Comparison of ENCODE assay signal across 24 mouse cellular contexts in genomic region chr17:80235477-80235876, GRCm38 (mm10). TPM values are rescaled to one million over a fixed set of nuclear protein-coding genes. Genes with fewer than 3 reads are reported as not detected.
"Had no signal": no experiment of that assay in that cellular context is flagged by ENCODE, and none has a peak within 500 bp of the region (broad histone marks: within the 10 kb centered on the region; RNA-seq: fewer than 3 reads in every experiment).

No protein-coding gene starts in this region.

- H3K27ac ChIP-seq: limb, embryonic 10.5 days; limb, embryonic 13.5 days; liver, embryonic 12.5 days; liver, embryonic 15.5 days; lung, embryonic 15.5 days had no signal

- H3K4me3 ChIP-seq: limb, embryonic 10.5 days; limb, embryonic 13.5 days; liver, embryonic 12.5 days; liver, embryonic 15.5 days; lung, embryonic 15.5 days had no signal

- H3K4me1 ChIP-seq: limb, embryonic 10.5 days; limb, embryonic 13.5 days; lung, embryonic 15.5 days had no signal

- ATAC-seq: liver, embryonic 12.5 days had no signal

- H3K9ac ChIP-seq: limb, embryonic 13.5 days; liver, embryonic 12.5 days; liver, embryonic 15.5 days; lung, embryonic 15.5 days had no signal

- H3K9me3 ChIP-seq: limb, embryonic 10.5 days; liver, embryonic 12.5 days; liver, embryonic 15.5 days; lung, embryonic 15.5 days had no signal

- DNase-seq: kidney, adult 9 months; kidney, postnatal 14 days; kidney, postnatal 4 days; layer of hippocampus, postnatal 36 days; liver; lung, adult 18-20 months; lung, postnatal 10 days; lung, postnatal 4 days; midbrain, embryonic 14.5 days; thymus, adult 2 months; thymus, postnatal 14 days; thymus, postnatal 4 days had no signal

- H3K27me3 ChIP-seq: limb, embryonic 13.5 days; liver, embryonic 12.5 days; liver, embryonic 15.5 days; lung, embryonic 15.5 days had no signal

- H3K4me2 ChIP-seq: limb, embryonic 13.5 days; liver, embryonic 12.5 days; liver, embryonic 15.5 days; lung, embryonic 15.5 days; midbrain, embryonic 11.5 days had no signal

RNA-seq across cellular contexts. Expression of gene Ttc39d, which starts 28.2 kb away (rescaled TPM):
- total RNA-seq: megakaryocyte progenitor cell, adult 5-6 weeks; megakaryocyte-erythroid progenitor cell, adult 5-6 weeks had no signal
- polyA plus RNA-seq: kidney, embryonic 16.5 days; liver, embryonic 12.5 days; liver, embryonic 15.5 days; midbrain, embryonic 11.5 days; neural tube, embryonic 11.5 days; small intestine, adult 2 months; spleen, adult 2 months; thymus, adult 2 months had no signal
